Mouse (Mus musculus) thymus, postnatal 36 days (tissue): ENCODE results near the gene Usp37.
A peak's percentile ranks its signal among the peaks of the same experiment; 100 is the strongest.
"Not testable (repeated sequence)": the region's sequence is repeated elsewhere in the genome, so short reads cannot be mapped to it uniquely, and the experiment has no call there.

Experiments
- DNase-seq, 2 experiments: peaks; one replicate each; pipeline ENCODE4 v3.0.0; 2022; ENCODE audit warnings: mixed read lengths in 2 of 2

Usp37 gene

GRCm38 (mm10) chr1:74544184-74544583, at the start of gene Usp37:
Gene Usp37, minus strand, starts transcription at chr1:74544284.
- DNase-seq = no peak

- DNase-seq = peak; percentile 98 to 99
Measured at GRCm38 (mm10) chr1:74587773-74588445, 43.8 kb upstream of the Usp37 start, which contains the start of the genes Zfp142 and Bcs1l. Gene Zfp142, minus strand, starts transcription at chr1:74588246. Gene Bcs1l, plus strand, starts transcription at chr1:74588289.

- no peak for DNase-seq
Measured at GRCm38 (mm10) chr1:74587233-74587772, 43.2 kb upstream of the Usp37 start.

GRCm38 (mm10) chr1:74584616-74585398, 40.7 kb upstream of the Usp37 start:
- no peak for DNase-seq

- no peak for DNase-seq
Measured at GRCm38 (mm10) chr1:74582621-74583020, 38.5 kb upstream of the Usp37 start.

GRCm38 (mm10) chr1:74569739-74570719, 25.9 kb upstream of the Usp37 start:
- no peak for DNase-seq

GRCm38 (mm10) chr1:74565834-74566233, 21.8 kb upstream of the Usp37 start:
- DNase-seq = no peak

GRCm38 (mm10) chr1:74559061-74559460, 15.0 kb upstream of the Usp37 start:
- no peak for DNase-seq

GRCm38 (mm10) chr1:74542451-74542961, 1.6 kb downstream of the Usp37 start, which contains the start of gene Plcd4:
Gene Plcd4, plus strand, starts transcription at chr1:74542888.
- DNase-seq = no peak

- no peak for DNase-seq
Measured at GRCm38 (mm10) chr1:74538650-74539049, 5.4 kb downstream of the Usp37 start.

- peak in 1 of 2 experiments; percentile 4 for DNase-seq
Measured at GRCm38 (mm10) chr1:74528589-74528988, 15.5 kb downstream of the Usp37 start.

GRCm38 (mm10) chr1:74524746-74525145, 19.3 kb downstream of the Usp37 start:
- DNase-seq = no peak

GRCm38 (mm10) chr1:74519875-74520274, 24.2 kb downstream of the Usp37 start:
- no peak for DNase-seq

- DNase-seq = not testable (repeated sequence)
Measured at GRCm38 (mm10) chr1:74512999-74513398, 31.1 kb downstream of the Usp37 start.

- no peak for DNase-seq
Measured at GRCm38 (mm10) chr1:74511306-74511705, 32.8 kb downstream of the Usp37 start.

GRCm38 (mm10) chr1:74507780-74508179, 36.3 kb downstream of the Usp37 start:
- DNase-seq = no peak

- no peak for DNase-seq
Measured at GRCm38 (mm10) chr1:74506471-74506881, 37.6 kb downstream of the Usp37 start.

GRCm38 (mm10) chr1:74505721-74506464, 38.2 kb downstream of the Usp37 start, which contains the start of gene Cnot9:
Gene Cnot9, plus strand, starts transcription at chr1:74506058.
- DNase-seq = peak; percentile 100

- no peak for DNase-seq
Measured at GRCm38 (mm10) chr1:74505393-74505720, 38.7 kb downstream of the Usp37 start.

GRCm38 (mm10) chr1:74501106-74501505, 43.0 kb downstream of the Usp37 start:
- no peak for DNase-seq

- DNase-seq = no peak
Measured at GRCm38 (mm10) chr1:74485792-74486191, 58.3 kb downstream of the Usp37 start.
